Mouse (Mus musculus) cortical plate, adult 2 months (tissue): ENCODE results near the gene 1700092M07Rik. TPM values are rescaled to one million over a fixed set of nuclear protein-coding genes. Genes with fewer than 3 reads are reported as not detected.

ENCODE experiments used
- H3K27ac ChIP-seq: fragments of 200-500 bp; 2 replicates; pipeline ENCODE4 v1.5.1; 2012; ENCODE audit warnings: low read length, control low read depth, inconsistent platforms; ENCODE audit not compliant: insufficient read depth
- H3K4me1 ChIP-seq: fragments of 200-500 bp; 2 replicates; pipeline ENCODE4 v1.6.1; 2011; ENCODE audit warnings: low read length; ENCODE audit not compliant: control insufficient read depth, insufficient read depth
- H3K4me3 ChIP-seq: fragments of 200-500 bp; 2 replicates; pipeline ENCODE4 v1.5.1; 2011; ENCODE audit warnings: mild to moderate bottlenecking, low read length, control low read depth; ENCODE audit not compliant: insufficient read depth
- CTCF ChIP-seq: fragments of 200-500 bp; IDR thresholded peaks from 2 replicates; pipeline ENCODE4 v1.5.1; 2011; ENCODE audit warnings: mild to moderate bottlenecking, control low read depth, low read length; ENCODE audit not compliant: insufficient read depth; ENCODE audit errors: extremely low read depth
- POLR2A ChIP-seq: fragments of 200-500 bp; IDR thresholded peaks from 2 replicates; pipeline ENCODE4 v1.6.1; 2011; ENCODE audit warnings: mild to moderate bottlenecking, low read length, control low read depth; ENCODE audit not compliant: insufficient read depth; ENCODE audit errors: extremely low read depth
- polyA plus RNA-seq: library from polyadenylated mRNA; depleted of rRNA; stranded (reverse); fragments of >200 nt; gene quantifications from 2 replicates; pipeline ENCODE4 v1.2.3, GENCODE M21; 2012

The 1700092M07Rik gene
- polyA plus RNA-seq, 1 experiment = not detected

- peak overlapping the region; percentile 90 for H3K4me3 ChIP-seq
- H3K4me1 ChIP-seq = peaks cover 3% of the 10 kb centered on the region
- no peak for TF ChIP-seq CTCF
- no peak for TF ChIP-seq POLR2A
- no peak overlapping the region for H3K27ac ChIP-seq
These were observed 17.0 kb downstream of the 1700092M07Rik start for GRCm38 (mm10) chr19:8757471-8757998.

- H3K4me1 ChIP-seq = peaks cover 3% of the 10 kb centered on the region
- H3K27ac ChIP-seq = no peak overlapping the region
- no peak overlapping the region for H3K4me3 ChIP-seq
- no peak for TF ChIP-seq POLR2A
- no peak for TF ChIP-seq CTCF
These were observed 18.4 kb downstream of the 1700092M07Rik start for GRCm38 (mm10) chr19:8758899-8759298.

GRCm38 (mm10) chr19:8760757-8761156 is 20.2 kb downstream of the 1700092M07Rik start:
- TF ChIP-seq CTCF (no peak), POLR2A (no peak)
- Histone ChIP-seq H3K27ac (no peak overlapping the region), H3K4me3 (no peak overlapping the region), H3K4me1 (peaks cover 3% of the 10 kb centered on the region)

GRCm38 (mm10) chr19:8763276-8763675 is 22.8 kb downstream of the 1700092M07Rik start:
- H3K27ac ChIP-seq = no peak overlapping the region
- H3K4me3 ChIP-seq = no peak overlapping the region
- no peaks in the 10 kb centered on the region; the same call in 1 of the 2 replicates for H3K4me1 ChIP-seq
- no peak for TF ChIP-seq POLR2A
- TF ChIP-seq CTCF = no peak

GRCm38 (mm10) chr19:8765562-8765961 is 25.0 kb downstream of the 1700092M07Rik start:
- TF ChIP-seq CTCF (no peak), POLR2A (no peak)
- H3K4me1 ChIP-seq = no peaks in the 10 kb centered on the region
- no peak overlapping the region for H3K4me3 ChIP-seq
- no peak overlapping the region for H3K27ac ChIP-seq

GRCm38 (mm10) chr19:8770567-8771270 is 30.2 kb downstream of the 1700092M07Rik start, which contains the start of gene Tmem223:
TSS of gene Tmem223 (plus strand) at chr19:8770996.
- Histone ChIP-seq H3K27ac (peak within 1 kb of the TSS; percentile 70), H3K4me1 (peaks cover 6% of the 10 kb centered on the region; the same call in 1 of the 2 replicates), H3K4me3 (peak within 1 kb of the TSS; percentile 70)
- TF ChIP-seq CTCF = no peak
- TF ChIP-seq POLR2A = peak; percentile 88

- Histone ChIP-seq H3K27ac (no peak overlapping the region), H3K4me1 (peaks cover 6% of the 10 kb centered on the region; the same call in 1 of the 2 replicates), H3K4me3 (peak overlapping the region; percentile 84; the same call in 1 of the 2 replicates)
- TF ChIP-seq POLR2A = no peak
- TF ChIP-seq CTCF = no peak
These were observed 32.5 kb downstream of the 1700092M07Rik start for GRCm38 (mm10) chr19:8772996-8773395.

GRCm38 (mm10) chr19:8773409-8773808 is 32.9 kb downstream of the 1700092M07Rik start:
- H3K4me1 ChIP-seq = peaks cover 6% of the 10 kb centered on the region; the same call in 1 of the 2 replicates
- H3K4me3 ChIP-seq = peak overlapping the region; percentile 84; the same call in 1 of the 2 replicates
- TF ChIP-seq POLR2A = no peak
- TF ChIP-seq CTCF = no peak
- no peak overlapping the region for H3K27ac ChIP-seq

GRCm38 (mm10) chr19:8774086-8774835 is 33.7 kb downstream of the 1700092M07Rik start, which contains the start of gene Tmem179b:
TSS of gene Tmem179b (minus strand) at chr19:8774467.
- Histone ChIP-seq H3K4me3 (peak within 1 kb of the TSS; percentile 84), H3K4me1 (peaks cover 6% of the 10 kb centered on the region; the same call in 1 of the 2 replicates), H3K27ac (peak within 1 kb of the TSS; percentile 99)
- peak; percentile 95 for TF ChIP-seq POLR2A
- no peak for TF ChIP-seq CTCF
